Mouse (Mus musculus): ENCODE results near the gene Vamp1.

The Vamp1 gene

DNA sequence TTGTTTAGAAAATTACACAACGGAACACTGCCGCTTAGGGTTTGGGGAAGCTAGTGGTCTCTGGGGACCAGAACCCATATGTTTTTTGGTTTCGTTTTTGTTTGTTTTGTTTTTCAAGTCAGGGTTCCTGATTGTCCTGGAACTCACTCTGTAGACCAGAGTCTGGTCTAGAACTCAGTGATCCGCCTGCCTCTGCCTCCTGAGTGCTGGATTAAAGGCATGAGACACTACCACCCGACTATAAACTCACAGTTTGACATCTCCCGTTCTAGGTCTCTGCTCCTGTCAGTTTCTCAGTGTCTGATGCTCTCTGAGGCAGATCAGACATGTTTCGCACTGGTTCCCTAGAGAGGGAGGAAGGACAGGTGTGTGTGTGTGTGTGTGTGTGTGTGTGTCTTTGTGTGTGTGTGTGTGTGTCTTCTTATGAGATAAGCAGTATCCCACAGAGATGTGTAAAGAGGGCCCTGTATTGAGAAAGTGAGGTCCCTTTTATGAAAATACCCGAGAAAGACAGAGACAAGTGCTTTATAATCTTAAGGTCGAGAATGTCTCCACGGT, 57.0 kb downstream of the Vamp1 start:
- in situ Hi-C loops (cut with MboI; ENCODE audit: unreplicated experiment in 2 of 2): loop anchor here (5.0 to 25.0 kb wide), 5 partner anchors 55 to 1310 kb away; partner anchors contain the start of genes Vamp1 (in 2 of the 2), Lag3 (in 1 of the 2) and Ptms (in 1 of the 2)

GRCm38 (mm10) chr6:125274841-125275563, 59.7 kb downstream of the Vamp1 start:
- in situ Hi-C loops (cut with MboI; ENCODE audit: unreplicated experiment in 2 of 2): loop anchor here (5.0 to 25.0 kb wide), 6 partner anchors 58 to 1313 kb away; partner anchors contain the start of genes Vamp1 (in 2 of the 2), Lag3 (in 1 of the 2) and Ptms (in 1 of the 2)

GRCm38 (mm10) chr6:125279729-125280128, 64.4 kb downstream of the Vamp1 start:
- in situ Hi-C loops (cut with MboI; ENCODE audit: unreplicated experiment in 2 of 2): loop anchor here in 1 of 2 experiments (5.0 to 25.0 kb wide), 2 partner anchors 323 to 1283 kb away; no protein-coding TSS in a partner anchor

- in situ Hi-C loops (cut with MboI; ENCODE audit: unreplicated experiment in 2 of 2): loop anchor here in 1 of 2 experiments (25.0 kb wide), 1 partner anchor 1280 kb away; no protein-coding TSS in a partner anchor
Measured at GRCm38 (mm10) chr6:125282721-125283120, 67.4 kb downstream of the Vamp1 start.

- in situ Hi-C loops (cut with MboI; ENCODE audit: unreplicated experiment in 2 of 2): loop anchor here in 1 of 2 experiments (25.0 kb wide), 1 partner anchor 1278 kb away; no protein-coding TSS in a partner anchor
Measured at GRCm38 (mm10) chr6:125284250-125284649, 68.9 kb downstream of the Vamp1 start.

- in situ Hi-C loops (cut with MboI; ENCODE audit: unreplicated experiment in 2 of 2): loop anchor here in 1 of 2 experiments (25.0 kb wide), 1 partner anchor 1278 kb away; no protein-coding TSS in a partner anchor
Measured at GRCm38 (mm10) chr6:125284751-125285150, 69.4 kb downstream of the Vamp1 start.

DNA sequence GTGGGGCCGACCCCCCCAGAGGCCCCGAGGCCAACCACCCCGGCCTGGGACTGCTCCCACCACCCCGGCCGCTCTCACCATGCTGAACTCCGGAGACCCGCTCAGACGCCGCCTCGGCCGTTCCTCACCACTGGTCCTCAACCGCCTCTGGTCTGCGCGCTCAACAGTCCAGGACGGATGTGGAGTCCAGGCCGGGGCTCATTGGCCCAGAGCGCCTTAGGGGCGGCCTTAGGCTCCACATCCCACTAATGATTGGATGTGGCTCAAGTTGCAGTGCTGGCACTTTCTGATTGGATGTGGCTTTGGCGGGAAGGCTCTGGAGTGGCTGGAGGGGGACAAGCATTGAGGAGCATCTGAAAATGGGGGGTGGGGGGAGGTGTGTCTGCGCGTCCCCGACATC, 70.5 kb downstream of the Vamp1 start, which contains the start of gene Tuba3a:
Gene Tuba3a (minus strand): TSS at position 153 of the 400 bp plus-strand sequence.
- in situ Hi-C loops (cut with MboI; ENCODE audit: unreplicated experiment in 2 of 2): loop anchor here in 1 of 2 experiments (25.0 kb wide), 1 partner anchor 1276 kb away; no protein-coding TSS in a partner anchor

- in situ Hi-C loops (cut with MboI; ENCODE audit: unreplicated experiment in 2 of 2): loop anchor here in 1 of 2 experiments (25.0 kb wide), 1 partner anchor 1275 kb away; no protein-coding TSS in a partner anchor
Measured at GRCm38 (mm10) chr6:125286944-125287343, 71.6 kb downstream of the Vamp1 start.

- in situ Hi-C loops (cut with MboI; ENCODE audit: unreplicated experiment in 2 of 2): loop anchor here in 1 of 2 experiments (25.0 kb wide), 1 partner anchor 1274 kb away; no protein-coding TSS in a partner anchor
Measured at GRCm38 (mm10) chr6:125288730-125289129, 73.4 kb downstream of the Vamp1 start.

DNA sequence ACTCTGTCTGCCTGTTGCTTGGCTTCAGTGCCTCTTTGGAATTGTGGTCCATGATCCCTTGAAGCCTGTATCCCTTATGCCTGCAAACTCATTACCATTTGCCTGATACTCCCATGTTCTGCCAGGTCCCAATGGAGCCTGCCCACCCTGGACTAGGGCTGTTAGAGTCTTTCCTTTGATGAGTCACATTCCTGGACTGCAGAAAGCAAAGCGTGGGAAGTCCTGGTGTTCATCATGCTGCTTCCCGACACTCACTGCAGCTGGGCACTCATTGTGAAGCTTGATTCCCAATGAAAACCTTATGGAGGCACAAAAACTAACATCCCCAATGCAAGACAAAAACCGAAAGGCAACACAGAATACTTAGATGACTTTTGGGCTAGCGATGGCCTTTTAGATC, 76.0 kb downstream of the Vamp1 start:
- in situ Hi-C loops (cut with MboI; ENCODE audit: unreplicated experiment in 2 of 2): loop anchor here in 1 of 2 experiments (25.0 kb wide), 1 partner anchor 1271 kb away; no protein-coding TSS in a partner anchor

GRCm38 (mm10) chr6:125292256-125292655, 76.9 kb downstream of the Vamp1 start:
- in situ Hi-C loops (cut with MboI; ENCODE audit: unreplicated experiment in 2 of 2): loop anchor here in 1 of 2 experiments (25.0 kb wide), 1 partner anchor 1270 kb away; no protein-coding TSS in a partner anchor

GRCm38 (mm10) chr6:125294049-125294448, 78.7 kb downstream of the Vamp1 start:
- in situ Hi-C loops (cut with MboI; ENCODE audit: unreplicated experiment in 2 of 2): loop anchor here in 1 of 2 experiments (25.0 kb wide), 1 partner anchor 1268 kb away; no protein-coding TSS in a partner anchor

All from v-Abl transformed pro-B cells (cell line).